In the genomic region with DNA sequence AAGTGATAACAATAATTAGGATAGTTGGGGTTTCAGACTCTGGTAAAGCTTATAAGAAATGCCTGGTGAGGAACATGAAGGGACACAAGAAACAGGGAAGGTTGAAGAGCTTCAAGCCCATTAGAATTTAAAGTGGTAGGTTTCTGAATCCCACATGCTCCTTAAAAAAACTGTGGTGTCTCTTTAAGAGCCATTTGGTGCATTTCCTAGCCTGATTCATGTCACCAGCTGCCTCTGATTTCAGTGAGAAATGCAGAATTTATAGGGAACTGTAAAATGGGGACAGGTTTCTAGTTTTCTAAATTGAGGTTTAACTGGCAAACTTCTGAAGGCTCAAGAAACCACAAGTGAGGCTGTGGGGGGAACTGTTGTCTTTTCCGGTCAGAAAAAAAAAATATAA, we compare ENCODE assay signal across 9 mouse cellular contexts. TPM values are rescaled to one million over a fixed set of nuclear protein-coding genes. Genes with fewer than 3 reads are reported as not detected.
DNase-seq lines count a peak whose midpoint lies in the region; ATAC-seq and TF ChIP-seq lines count a peak whose summit lies in the region.
"Had no signal": no experiment of that assay in that cellular context is flagged by ENCODE, and none has a peak within 500 bp of the region (broad histone marks: within the 10 kb centered on the region; RNA-seq: fewer than 3 reads in every experiment).

No protein-coding gene starts in this region.

- 0 out of 2 replicates have a peak, but pooled peaks cover 6% of the 10 kb centered on the region for H3K27me3 ChIP-seq in heart, embryonic 12.5 days (replicated peaks)
- H3K27me3 ChIP-seq in hindbrain, embryonic 12.5 days: no peaks in the 10 kb centered on the region
- peaks cover 34% of the 10 kb centered on the region for H3K27me3 ChIP-seq in midbrain, embryonic 10.5 days (ENCODE audit: low read depth, poor library complexity, severe bottlenecking)

- peak overlapping the region; percentile 74 for H3K4me2 ChIP-seq in heart, embryonic 12.5 days
- peak overlapping the region; percentile 74 for H3K4me2 ChIP-seq in hindbrain, embryonic 12.5 days (replicated peaks)

- no peaks in the 10 kb centered on the region for H3K9me3 ChIP-seq in heart, embryonic 12.5 days (replicated peaks)
- no peaks in the 10 kb centered on the region for H3K9me3 ChIP-seq in hindbrain, embryonic 12.5 days (replicated peaks)
- H3K9me3 ChIP-seq in midbrain, embryonic 10.5 days (replicated peaks): no peaks in the 10 kb centered on the region
- H3K9me3 ChIP-seq: megakaryocyte, embryonic 14.5 days had no signal

- 0 out of 2 replicates have a peak overlapping the region, but pooled peaks have one; percentile 61 for H3K27ac ChIP-seq in heart, embryonic 12.5 days (ENCODE audit: poor library complexity, severe bottlenecking)
- H3K27ac ChIP-seq in cortical plate, adult 2 months (ENCODE audit: insufficient read depth, low read length): peak overlapping the region; percentile 87
- H3K27ac ChIP-seq in hindbrain, embryonic 12.5 days: peak overlapping the region; percentile 92
- peak overlapping the region; percentile 88 for H3K27ac ChIP-seq in midbrain, embryonic 10.5 days (replicated peaks)

- no peak for DNase-seq in heart, postnatal 4 days
- DNase-seq in midbrain, embryonic 10.5 days (ENCODE audit: low spot score): no peak
- DNase-seq in gastrocnemius, postnatal 14 days: no peak
- DNase-seq in cerebellum, adult 9-10 months: no peak
- DNase-seq in lung, postnatal 36 days: no peak

- intact Hi-C loops in gastrocnemius, postnatal 14 days (cut with DNase I; ENCODE audit: low total_unique reads): no loop called here

- no peak for ATAC-seq in heart, embryonic 12.5 days (ENCODE audit: insufficient number of reproducible peaks, low FRiP score)
- no peak for ATAC-seq in hindbrain, embryonic 12.5 days (ENCODE audit: low FRiP score)

- no peak for TF ChIP-seq POLR2A in cortical plate, adult 2 months (IDR thresholded peaks at IDR 0.05; ENCODE audit: extremely low read depth, insufficient read depth, low read length)

- H3K36me3 ChIP-seq in heart, embryonic 12.5 days: no peaks in the 10 kb centered on the region
- no peaks in the 10 kb centered on the region for H3K36me3 ChIP-seq in hindbrain, embryonic 12.5 days
- H3K36me3 ChIP-seq in midbrain, embryonic 10.5 days: no peaks in the 10 kb centered on the region

- peak overlapping the region; percentile 47 for H3K4me3 ChIP-seq in heart, embryonic 12.5 days
- peak overlapping the region; percentile 56 for H3K4me3 ChIP-seq in cortical plate, adult 2 months (ENCODE audit: insufficient read depth, low read length)
- H3K4me3 ChIP-seq in hindbrain, embryonic 12.5 days: peak overlapping the region; percentile 47
- peak overlapping the region; percentile 59 for H3K4me3 ChIP-seq in midbrain, embryonic 10.5 days
- H3K4me3 ChIP-seq: megakaryocyte, embryonic 14.5 days had no signal

- 6% methylated on average over 1 of the region's 1 CpGs for WGBS in heart, embryonic 12.5 days
- WGBS in hindbrain, embryonic 12.5 days: 11% methylated on average over 1 of the region's 1 CpGs
- WGBS in midbrain, embryonic 10.5 days: 10% methylated on average over 1 of the region's 1 CpGs

- peaks cover 56% of the 10 kb centered on the region for H3K4me1 ChIP-seq in heart, embryonic 12.5 days (replicated peaks)
- peaks cover 8% of the 10 kb centered on the region; the same call in 1 of the 2 replicates for H3K4me1 ChIP-seq in cortical plate, adult 2 months (ENCODE audit: control insufficient read depth, insufficient read depth, low read length)
- peaks cover 54% of the 10 kb centered on the region for H3K4me1 ChIP-seq in hindbrain, embryonic 12.5 days
- peaks cover 36% of the 10 kb centered on the region for H3K4me1 ChIP-seq in midbrain, embryonic 10.5 days
- H3K4me1 ChIP-seq: megakaryocyte, embryonic 14.5 days had no signal

- 0 out of 2 replicates have a peak overlapping the region, but pooled peaks have one; percentile 65 for H3K9ac ChIP-seq in heart, embryonic 12.5 days
- peak overlapping the region; percentile 78 for H3K9ac ChIP-seq in hindbrain, embryonic 12.5 days

- no peak for TF ChIP-seq CTCF in cortical plate, adult 2 months (IDR thresholded peaks at IDR 0.05; ENCODE audit: extremely low read depth, insufficient read depth, low read length)

RNA-seq across cellular contexts. Expression of a gene that starts 0.3 kb away (rescaled TPM):
- polyA plus RNA-seq in heart, embryonic 12.5 days (2016; fragmentation: Nextera tagmentation; extraction: Ambion mirVana): 7.4 and 8.0 TPM in 2 replicates
- 1 to 10 TPM; 1.8 to 2.1 TPM for total RNA-seq in heart, postnatal 4 days (2021)
- 7.4 and 9.8 TPM in 2 replicates for polyA plus RNA-seq in cortical plate, adult 2 months (2012; rRNA removed)
- 3.6 and 5.1 TPM in 2 replicates for polyA plus RNA-seq in hindbrain, embryonic 12.5 days (2016; fragmentation: Nextera tagmentation; extraction: Ambion mirVana)
- 0.69 and 1.7 TPM in 2 replicates for polyA plus RNA-seq in midbrain, embryonic 10.5 days (2016; fragmentation: Nextera tagmentation; extraction: Ambion mirVana)
- 1 to 10 TPM in 1 of 2 experiments, under 1 TPM in 1; 0.75 to 1.3 TPM for total RNA-seq in gastrocnemius, postnatal 14 days (2021)

RNA-seq across cellular contexts. Expression of a gene that starts 0.8 kb away (rescaled TPM):
- polyA plus RNA-seq in heart, embryonic 12.5 days (2016; fragmentation: Nextera tagmentation; extraction: Ambion mirVana): 12.4 and 14.5 TPM in 2 replicates
- total RNA-seq in heart, postnatal 4 days (2021): 10 to 100 TPM; 22.6 to 26.2 TPM
- polyA plus RNA-seq in cortical plate, adult 2 months (2012; rRNA removed): 14.2 and 14.7 TPM in 2 replicates
- polyA plus RNA-seq in hindbrain, embryonic 12.5 days (2016; fragmentation: Nextera tagmentation; extraction: Ambion mirVana): 29.5 and 31.9 TPM in 2 replicates
- polyA plus RNA-seq in midbrain, embryonic 10.5 days (2016; fragmentation: Nextera tagmentation; extraction: Ambion mirVana): 6.4 and 15.8 TPM in 2 replicates
- total RNA-seq in gastrocnemius, postnatal 14 days (2021): 10 to 100 TPM; 14.7 to 17.3 TPM
